In genomic region chr5:96991156-96991555, GRCm38 (mm10) we compare ENCODE assay signal across 26 mouse cellular contexts.
"Had no signal": no experiment of that assay in that cellular context is flagged by ENCODE, and none has a peak within 500 bp of the region (broad histone marks: within the 10 kb centered on the region; RNA-seq: fewer than 3 reads in every experiment).

No protein-coding gene starts in this region.

- H3K9me3 ChIP-seq: heart, embryonic 12.5 days; hindbrain, embryonic 10.5 days; hindbrain, embryonic 12.5 days; intestine, embryonic 15.5 days; kidney, embryonic 15.5 days; limb, embryonic 13.5 days; limb, embryonic 15.5 days had no signal

- H3K27ac ChIP-seq: gastrocnemius, adult 2 months; heart, adult 2 months; hindbrain, embryonic 10.5 days; hindbrain, embryonic 12.5 days; hindbrain, embryonic 14.5 days; intestine, embryonic 15.5 days; kidney, embryonic 15.5 days; kidney, postnatal 0 days; limb, embryonic 13.5 days; limb, embryonic 15.5 days had no signal

- DNase-seq: gastrocnemius, adult 2 months; gastrocnemius, postnatal 10 days; gastrocnemius, postnatal 25 days; heart, adult 2 months; heart, postnatal 10 days; heart, postnatal 4 days; kidney, adult 18-20 months; kidney, adult 9 months; kidney, postnatal 14 days; kidney, postnatal 36 days; layer of hippocampus, adult 9-11 months; layer of hippocampus, postnatal 36 days; left cerebral cortex, postnatal 4 days; lung, adult 18-20 months had no signal

- H3K27me3 ChIP-seq: hindbrain, embryonic 12.5 days; intestine, embryonic 15.5 days; limb, embryonic 13.5 days; limb, embryonic 15.5 days had no signal

- ATAC-seq: hindbrain, embryonic 16.5 days; inflammation-experienced regulatory T-cells, adult 6 months; intestine, embryonic 15.5 days; intestine, postnatal 0 days had no signal

- H3K9ac ChIP-seq: heart, embryonic 12.5 days; hindbrain, embryonic 12.5 days; hindbrain, embryonic 14.5 days; intestine, embryonic 15.5 days; kidney, embryonic 15.5 days; limb, embryonic 13.5 days; limb, embryonic 15.5 days had no signal

- H3K4me3 ChIP-seq: gastrocnemius, adult 2 months; heart, adult 2 months; heart, embryonic 12.5 days; hindbrain, embryonic 10.5 days; hindbrain, embryonic 12.5 days; intestine, embryonic 15.5 days; kidney, embryonic 15.5 days; limb, embryonic 13.5 days; limb, embryonic 15.5 days had no signal

- H3K4me1 ChIP-seq: intestine, embryonic 15.5 days; limb, embryonic 15.5 days had no signal

- H3K4me2 ChIP-seq: heart, embryonic 12.5 days; hindbrain, embryonic 12.5 days; hindbrain, embryonic 14.5 days; intestine, embryonic 15.5 days; kidney, embryonic 15.5 days; limb, embryonic 13.5 days; limb, embryonic 15.5 days had no signal

- H3K36me3 ChIP-seq: heart, embryonic 12.5 days; hindbrain, embryonic 10.5 days; hindbrain, embryonic 12.5 days; intestine, embryonic 15.5 days; kidney, embryonic 15.5 days; limb, embryonic 13.5 days; limb, embryonic 15.5 days had no signal
